Mouse (Mus musculus) cortical plate, adult 2 months (tissue): ENCODE measurements around the gene Tmem104. TPM values are rescaled to one million over a fixed set of nuclear protein-coding genes. Genes with fewer than 3 reads are reported as not detected.
A peak's percentile ranks its signal among the peaks of the same experiment; 100 is the strongest.

Experiments
- H3K27ac ChIP-seq: fragments of 200-500 bp; 2 replicates; pipeline ENCODE4 v1.5.1; 2012; ENCODE audit warnings: low read length, control low read depth, inconsistent platforms; ENCODE audit not compliant: insufficient read depth
- H3K4me1 ChIP-seq: fragments of 200-500 bp; 2 replicates; pipeline ENCODE4 v1.6.1; 2011; ENCODE audit warnings: low read length; ENCODE audit not compliant: control insufficient read depth, insufficient read depth
- H3K4me3 ChIP-seq: fragments of 200-500 bp; 2 replicates; pipeline ENCODE4 v1.5.1; 2011; ENCODE audit warnings: mild to moderate bottlenecking, low read length, control low read depth; ENCODE audit not compliant: insufficient read depth
- CTCF ChIP-seq: fragments of 200-500 bp; IDR thresholded peaks from 2 replicates; pipeline ENCODE4 v1.5.1; 2011; ENCODE audit warnings: mild to moderate bottlenecking, control low read depth, low read length; ENCODE audit not compliant: insufficient read depth; ENCODE audit errors: extremely low read depth
- POLR2A ChIP-seq: fragments of 200-500 bp; IDR thresholded peaks from 2 replicates; pipeline ENCODE4 v1.6.1; 2011; ENCODE audit warnings: mild to moderate bottlenecking, low read length, control low read depth; ENCODE audit not compliant: insufficient read depth; ENCODE audit errors: extremely low read depth
- polyA plus RNA-seq: library from polyadenylated mRNA; depleted of rRNA; stranded (reverse); fragments of >200 nt; gene quantifications from 2 replicates; pipeline ENCODE4 v1.2.3, GENCODE M21; 2012

The Tmem104 gene
- polyA plus RNA-seq, 1 experiment = 10.3 TPM

GRCm38 (mm10) chr11:115234320-115235044 lies 47.2 kb downstream of the Tmem104 start:
- Histone ChIP-seq H3K4me3 (no peak overlapping the region), H3K4me1 (no peaks in the 10 kb centered on the region), H3K27ac (peak overlapping the region; percentile 82)
- TF ChIP-seq CTCF (no peak), POLR2A (no peak)

DNA sequence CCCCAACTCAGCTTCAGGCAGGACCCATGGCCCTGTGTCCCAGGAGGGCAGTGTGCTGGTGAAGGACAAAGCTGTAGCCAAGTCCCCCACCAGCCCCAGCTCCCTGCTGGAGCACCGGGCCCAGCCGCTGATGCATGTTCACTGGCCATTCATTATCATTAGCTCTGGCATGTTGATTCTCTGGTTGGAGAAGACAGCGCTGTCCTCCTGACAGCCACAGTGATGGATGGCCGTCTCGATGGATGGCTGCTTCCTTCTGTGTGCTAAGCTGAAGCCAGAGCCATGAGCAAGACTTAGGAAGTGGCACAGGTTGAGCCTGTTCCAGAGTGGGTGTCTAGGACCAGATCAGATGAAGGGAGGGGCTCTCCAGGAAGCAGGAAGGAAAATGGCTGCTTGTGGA lies 49.3 kb downstream of the Tmem104 start:
- no peak overlapping the region for H3K27ac ChIP-seq
- TF ChIP-seq POLR2A (no peak), CTCF (no peak)
- no peaks in the 10 kb centered on the region for H3K4me1 ChIP-seq
- H3K4me3 ChIP-seq = no peak overlapping the region

- TF ChIP-seq CTCF (no peak), POLR2A (no peak)
- no peaks in the 10 kb centered on the region for H3K4me1 ChIP-seq
- no peak overlapping the region for H3K27ac ChIP-seq
- no peak overlapping the region for H3K4me3 ChIP-seq
These were observed 54.1 kb downstream of the Tmem104 start for GRCm38 (mm10) chr11:115241402-115241801.

DNA sequence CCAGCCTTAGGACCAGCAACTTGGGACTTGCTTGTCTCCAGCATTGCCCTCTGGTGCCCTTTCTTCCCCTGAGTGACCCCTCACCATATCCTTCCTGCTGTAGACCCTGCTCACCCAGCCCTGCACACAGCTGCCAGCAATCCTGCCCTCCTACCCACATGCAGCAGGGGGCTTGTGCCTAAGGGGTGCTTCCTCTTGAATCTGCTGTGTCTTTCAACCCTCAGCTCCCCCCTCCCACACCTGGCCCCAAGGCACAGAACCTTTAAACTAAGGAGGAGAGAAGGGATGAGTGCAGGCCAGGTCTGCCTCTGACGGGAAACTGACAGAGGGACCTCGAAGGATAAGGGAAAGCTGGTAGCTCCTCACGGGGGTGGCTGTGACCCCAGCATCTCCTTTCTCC lies 55.5 kb downstream of the Tmem104 start:
- TF ChIP-seq POLR2A = no peak
- TF ChIP-seq CTCF = no peak
- Histone ChIP-seq H3K4me3 (no peak overlapping the region), H3K27ac (no peak overlapping the region), H3K4me1 (no peaks in the 10 kb centered on the region)

DNA sequence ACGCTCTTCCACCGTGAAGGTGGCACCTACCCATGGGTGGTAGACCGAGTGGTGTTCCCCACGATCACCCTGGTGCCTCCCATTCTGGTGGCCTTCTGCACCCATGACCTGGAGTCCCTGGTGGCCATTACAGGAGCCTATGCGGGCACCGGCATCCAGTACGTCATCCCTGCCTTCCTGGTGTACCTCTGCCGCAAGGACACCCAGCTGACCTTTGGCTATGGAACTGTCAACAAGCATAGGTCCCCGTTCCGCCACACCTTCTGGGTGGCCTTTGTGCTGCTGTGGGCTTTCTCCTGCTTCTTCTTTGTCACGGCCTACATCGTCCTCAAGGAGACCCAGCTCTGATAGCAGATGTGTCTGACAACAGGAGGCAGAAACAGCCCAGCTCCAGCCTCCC lies 56.5 kb downstream of the Tmem104 start:
- Histone ChIP-seq H3K4me1 (no peaks in the 10 kb centered on the region), H3K4me3 (no peak overlapping the region), H3K27ac (no peak overlapping the region)
- TF ChIP-seq CTCF (no peak), POLR2A (no peak)

- Histone ChIP-seq H3K4me3 (no peak overlapping the region), H3K4me1 (no peaks in the 10 kb centered on the region), H3K27ac (no peak overlapping the region)
- TF ChIP-seq CTCF = no peak
- no peak for TF ChIP-seq POLR2A
These were observed 57.6 kb downstream of the Tmem104 start for GRCm38 (mm10) chr11:115244840-115245239.

DNA sequence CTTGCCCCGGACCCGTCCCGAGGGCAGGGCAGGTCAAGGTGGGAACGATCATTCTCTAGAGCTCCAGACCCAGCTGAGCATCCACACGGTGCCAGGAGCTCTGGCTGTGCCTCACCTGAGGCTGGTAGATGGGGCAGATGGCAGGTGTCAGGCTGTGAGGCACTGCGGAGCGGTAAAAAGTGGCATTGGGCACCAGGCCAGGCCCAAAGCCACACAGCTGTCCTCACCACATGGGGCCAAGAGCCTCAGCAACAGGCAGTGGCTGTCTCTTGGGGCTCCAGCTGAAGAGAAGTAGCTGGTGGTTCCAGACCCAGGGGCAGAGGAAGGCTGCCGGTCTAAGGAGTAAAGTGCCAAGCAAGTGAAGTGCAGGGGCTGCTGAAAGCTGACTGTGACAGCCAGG lies 59.1 kb downstream of the Tmem104 start:
- Histone ChIP-seq H3K27ac (no peak overlapping the region), H3K4me1 (no peaks in the 10 kb centered on the region), H3K4me3 (no peak overlapping the region)
- no peak for TF ChIP-seq CTCF
- TF ChIP-seq POLR2A = no peak

DNA sequence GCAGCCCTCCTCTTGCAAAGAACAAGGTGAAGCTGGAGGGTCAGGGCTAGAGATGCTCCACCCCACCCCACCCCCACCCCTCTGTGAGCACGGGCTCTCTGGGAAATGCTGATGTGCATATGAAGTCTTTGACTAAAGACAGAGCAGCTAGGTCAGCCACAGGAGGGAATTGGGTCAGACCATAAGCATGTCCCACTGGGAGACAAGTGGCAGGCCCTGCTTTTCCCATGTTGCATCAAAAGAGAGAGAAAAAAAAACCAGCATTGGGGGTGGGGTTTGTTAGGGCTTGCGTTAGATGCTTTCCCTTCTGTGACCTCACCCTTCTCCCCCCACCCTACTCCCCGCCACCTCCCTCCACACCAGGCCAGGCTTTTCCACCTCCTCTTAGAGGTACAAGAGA lies 60.0 kb downstream of the Tmem104 start:
- Histone ChIP-seq H3K4me3 (no peak overlapping the region), H3K27ac (no peak overlapping the region), H3K4me1 (no peaks in the 10 kb centered on the region)
- TF ChIP-seq CTCF (no peak), POLR2A (no peak)

DNA sequence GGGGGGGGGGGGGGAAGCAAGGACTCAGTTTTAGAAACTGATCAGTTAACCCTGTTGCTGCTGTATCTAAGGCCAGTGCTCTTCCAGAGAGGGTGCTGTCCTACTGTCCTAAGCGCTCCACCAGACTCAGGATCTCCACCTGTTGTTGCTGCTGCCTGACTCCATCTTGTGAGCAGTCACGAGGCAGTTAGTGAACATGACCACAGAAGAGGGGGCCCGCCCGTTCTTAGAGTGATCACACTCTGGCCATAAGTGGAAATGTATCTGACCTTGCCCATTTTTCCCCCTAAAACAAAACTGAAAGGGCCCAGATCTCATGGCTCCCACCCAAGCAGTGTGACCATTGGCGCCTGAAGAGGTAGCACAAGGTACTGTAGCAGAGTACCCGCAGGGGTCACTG lies 60.7 kb downstream of the Tmem104 start:
- TF ChIP-seq CTCF (no peak), POLR2A (no peak)
- H3K4me3 ChIP-seq = no peak overlapping the region
- H3K27ac ChIP-seq = no peak overlapping the region
- no peaks in the 10 kb centered on the region for H3K4me1 ChIP-seq

GRCm38 (mm10) chr11:115249721-115250404 lies 62.6 kb downstream of the Tmem104 start:
- Histone ChIP-seq H3K4me3 (peak overlapping the region; percentile 28; the same call in 1 of the 2 replicates), H3K27ac (no peak overlapping the region), H3K4me1 (no peaks in the 10 kb centered on the region)

GRCm38 (mm10) chr11:115250405-115251090 lies 63.3 kb downstream of the Tmem104 start:
- Histone ChIP-seq H3K27ac (no peak overlapping the region), H3K4me3 (peak overlapping the region; percentile 28; the same call in 1 of the 2 replicates), H3K4me1 (no peaks in the 10 kb centered on the region)
- TF ChIP-seq POLR2A (no peak), CTCF (no peak)

More at GRCm38 (mm10) chr11:115249721-115250404, 62.6 kb downstream of the Tmem104 start:
- TF ChIP-seq POLR2A (no peak), CTCF (no peak)
